Mouse (Mus musculus) lung, adult 2 months (tissue): Measurements from ENCODE around the gene Rps12.

Experiments
- CTCF ChIP-seq: fragments of 200-500 bp; IDR thresholded peaks from 2 replicates; pipeline ENCODE4 v1.5.1; 2011; ENCODE audit warnings: mild to moderate bottlenecking, low read length, control low read depth; ENCODE audit not compliant: insufficient read depth
- POLR2A ChIP-seq: fragments of 200-500 bp; IDR thresholded peaks from 2 replicates; pipeline ENCODE4 v1.6.1; 2011; ENCODE audit warnings: low read depth, mild to moderate bottlenecking, control low read depth, low read length, borderline replicate concordance; ENCODE audit errors: extremely low read depth

GRCm38 (mm10) chr10:23795871-23796520, 8.9 kb upstream of the Rps12 start:
- TF ChIP-seq POLR2A (no peak), CTCF (no peak)
